Mouse (Mus musculus) cerebellum, postnatal 14 days (tissue): ENCODE results near the gene Plxna4.

Experiments
- DNase-seq, 2 experiments: peaks; one replicate each; pipeline ENCODE4 v3.0.0; 2021; ENCODE audit warnings: mixed read lengths in 2 of 2

Plxna4 gene

DNA sequence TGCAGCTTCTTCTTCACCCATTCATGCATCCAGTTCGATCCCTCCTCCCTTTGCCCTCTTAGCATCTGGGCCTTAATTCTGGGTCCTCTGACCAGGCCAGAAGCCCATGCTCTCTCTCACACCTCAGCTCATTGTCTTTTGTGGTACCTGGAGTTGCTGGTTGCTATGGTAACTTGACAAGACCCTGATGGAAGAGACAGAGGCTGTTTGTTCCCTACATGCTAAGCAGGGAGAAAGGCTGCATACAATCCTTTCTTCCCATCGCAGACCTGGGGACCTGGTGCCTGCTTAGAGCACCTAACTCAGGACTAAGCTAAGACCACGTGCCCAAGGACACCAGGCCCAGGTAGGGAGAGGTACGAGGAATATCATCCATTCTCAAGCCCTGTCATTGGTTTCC lies 443.2 kb downstream of the Plxna4 start:
- DNase-seq: no peak

DNA sequence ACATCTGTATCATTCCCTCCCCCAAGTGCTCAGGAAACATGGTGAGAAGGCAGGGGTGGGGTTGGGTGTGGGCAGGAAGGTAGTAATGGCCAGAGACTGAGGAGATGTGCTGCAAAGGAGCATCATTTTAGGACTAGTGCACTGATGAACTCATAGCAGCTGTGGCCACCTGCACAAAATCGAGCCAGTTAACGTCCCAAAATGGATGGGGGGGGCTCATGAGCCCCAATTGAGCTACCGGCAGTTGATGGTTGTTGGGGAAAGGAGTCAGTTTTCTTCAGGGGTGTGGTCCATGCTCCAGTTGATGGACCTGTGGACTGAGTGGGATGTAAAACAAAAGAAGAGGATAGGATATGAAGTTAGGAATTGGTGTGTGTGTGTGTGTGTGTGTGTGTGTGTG lies 448.5 kb downstream of the Plxna4 start:
- no peak for DNase-seq

DNA sequence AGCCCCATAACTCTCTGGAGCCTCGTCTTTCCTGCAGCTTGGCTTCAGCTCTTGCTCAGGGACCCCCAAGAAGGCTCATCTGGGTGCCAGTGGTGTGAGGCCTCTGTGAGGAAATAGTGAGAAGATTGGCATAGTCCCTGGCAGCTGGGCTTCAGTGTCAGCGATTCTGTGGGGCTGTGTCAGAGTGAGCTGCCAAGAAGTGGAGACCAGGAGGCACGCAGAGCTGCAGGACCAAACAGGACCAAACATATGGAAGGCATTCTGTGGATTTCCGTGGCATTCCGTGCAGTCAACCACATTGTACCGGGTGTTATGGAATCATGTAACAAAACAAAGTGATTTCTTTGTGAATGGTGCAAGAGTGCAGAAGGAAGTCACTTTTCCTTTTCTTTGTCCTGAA lies 461.1 kb downstream of the Plxna4 start:
- DNase-seq: no peak

DNA sequence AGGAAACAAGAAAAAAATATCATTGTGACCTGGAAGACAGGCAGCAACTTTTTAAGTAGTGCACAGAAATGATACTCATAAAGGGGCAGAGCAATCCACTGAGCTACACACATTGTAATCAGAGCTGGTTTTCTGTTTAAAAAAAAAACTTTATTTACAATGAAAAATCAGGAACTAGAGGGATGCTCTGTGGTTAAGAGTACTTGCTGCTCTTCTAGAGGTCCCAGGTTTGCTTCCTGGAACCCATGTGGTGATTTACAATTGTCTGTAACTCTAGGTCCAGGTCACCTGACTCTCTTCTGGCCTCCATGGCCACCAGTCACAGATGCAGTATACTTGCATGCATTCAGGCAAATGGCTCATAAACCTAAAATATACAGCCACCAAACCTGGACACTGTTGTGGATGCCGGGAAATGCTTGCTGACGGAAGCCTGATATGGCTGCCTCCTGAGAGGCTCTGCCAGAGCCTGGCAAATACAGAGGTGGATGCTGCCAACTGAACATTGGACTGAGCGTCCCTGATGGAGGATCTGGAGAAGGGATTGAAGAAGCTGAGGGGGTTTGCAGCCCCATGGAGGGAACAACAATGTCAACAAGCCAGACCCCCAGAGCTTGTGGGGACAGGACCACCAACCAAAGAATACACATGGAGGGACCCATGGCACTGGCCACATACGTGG lies 465.3 kb downstream of the Plxna4 start:
- peak; percentile 57 to 58 for DNase-seq

DNA sequence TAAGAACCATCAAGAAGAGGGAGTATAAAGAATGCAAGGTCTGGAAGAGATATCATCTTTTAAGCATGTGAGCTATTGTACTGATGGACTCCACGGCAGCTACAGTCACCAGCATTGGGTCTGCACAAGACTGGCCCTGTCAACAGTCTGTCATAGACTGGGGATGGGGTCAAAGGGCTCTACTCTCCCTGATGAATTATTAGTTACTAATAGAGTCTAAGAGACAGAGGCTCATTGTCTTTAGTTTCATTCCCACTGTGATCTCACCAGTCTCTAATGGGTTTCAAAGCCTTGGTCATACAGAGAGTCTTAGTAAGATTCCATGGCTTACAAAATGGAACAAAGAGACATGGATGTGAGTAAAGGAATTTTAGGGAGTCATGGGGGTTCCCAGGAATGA lies 467.1 kb downstream of the Plxna4 start:
- no peak for DNase-seq

DNA sequence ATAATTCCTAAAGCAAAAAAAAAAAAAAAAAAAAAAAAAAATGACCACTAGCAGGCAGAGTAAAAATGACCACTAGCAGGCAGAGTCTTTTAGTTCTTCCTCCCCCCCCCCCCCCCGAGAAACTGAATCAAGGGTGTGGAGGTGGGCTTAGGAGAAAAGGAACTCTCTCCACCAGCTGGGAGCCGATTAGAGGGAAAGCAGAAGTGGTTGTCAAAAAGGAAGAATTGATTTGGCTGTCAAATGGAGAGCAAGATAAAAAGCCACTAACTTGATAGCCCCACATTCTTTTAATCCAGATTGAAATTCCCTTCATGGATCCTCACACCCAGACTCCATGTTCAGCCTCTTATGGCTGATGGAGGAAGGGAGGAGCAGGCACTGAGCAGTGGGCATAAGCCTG lies 478.8 kb downstream of the Plxna4 start:
- DNase-seq: no peak

DNA sequence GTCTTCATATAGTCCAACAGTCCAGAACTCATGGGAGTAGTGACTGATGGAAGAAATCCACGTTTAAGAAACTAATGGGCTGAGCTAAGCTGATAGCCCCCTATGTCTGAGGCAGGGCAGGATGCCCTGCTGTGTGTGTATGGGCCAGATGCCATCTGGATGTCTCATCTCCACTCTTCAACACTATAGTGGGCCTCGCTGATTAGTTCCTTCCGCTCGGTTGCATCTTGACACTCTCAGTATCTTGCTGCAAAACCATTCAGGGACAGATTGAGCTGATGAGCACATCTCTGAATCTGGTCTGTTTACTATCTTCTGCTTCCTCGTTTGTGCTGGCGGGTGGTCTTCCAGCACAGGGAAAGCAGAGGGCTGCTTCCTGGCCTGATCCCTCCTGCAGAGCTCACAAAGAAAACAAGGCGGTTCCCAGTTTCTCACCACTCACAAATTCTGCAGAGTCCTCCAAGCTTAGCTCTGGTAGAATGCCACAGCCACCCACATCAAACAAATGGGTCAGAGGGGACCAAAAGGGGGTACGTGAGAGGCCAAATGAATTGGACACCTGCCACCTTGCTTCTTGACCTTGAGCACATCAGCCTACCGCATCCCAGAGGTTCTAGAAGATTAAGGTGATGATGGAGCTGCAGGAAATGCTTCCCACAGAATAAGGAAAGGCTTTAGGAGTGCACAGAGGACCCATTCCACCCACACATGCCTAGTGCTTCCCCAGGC lies 482.3 kb downstream of the Plxna4 start:
- peak; percentile 49 to 62 for DNase-seq
